Mouse (Mus musculus) intestine, embryonic 14.5 days (tissue): ENCODE data around the gene Cbln4. TPM values are rescaled to one million over a fixed set of nuclear protein-coding genes. Genes with fewer than 3 reads are reported as not detected.
A peak's percentile ranks its signal among the peaks of the same experiment; 100 is the strongest.

ENCODE experiments used
- ATAC-seq: fragments of 200-750 bp; cut with Nextera tagmentation; replicated peaks from 2 replicates; pipeline ENCODE4 v1.8.0; 2017; ENCODE audit warnings: low read depth, moderate number of reproducible peaks, moderate TSS enrichment, moderate library complexity; ENCODE audit not compliant: low FRiP score, low TSS enrichment
- DNase-seq: peaks from one replicate; pipeline ENCODE4 v3.0.0-alpha.2; 2018; ENCODE audit warnings: low spot score
- H3K27ac ChIP-seq: fragments of 300-500 bp; sonication (generic); 2 replicates; pipeline ENCODE4 v1.5.1; 2014; ENCODE audit warnings: low read depth, mild to moderate bottlenecking, control low read depth
- H3K27me3 ChIP-seq: fragments of 300-500 bp; sonication (generic); replicated peaks from 2 replicates; pipeline ENCODE4 v1.6.1; 2014; ENCODE audit warnings: low read length, control low read depth; ENCODE audit not compliant: control insufficient read depth, insufficient read depth
- H3K36me3 ChIP-seq: fragments of 300-500 bp; sonication (generic); 2 replicates; pipeline ENCODE4 v1.6.1; 2014; ENCODE audit warnings: low read length, control low read depth; ENCODE audit not compliant: control insufficient read depth, insufficient read depth
- H3K4me1 ChIP-seq: fragments of 300-500 bp; sonication (generic); replicated peaks from 2 replicates; pipeline ENCODE4 v1.6.1; 2014; ENCODE audit warnings: low read length, control low read depth, mixed read lengths; ENCODE audit not compliant: control insufficient read depth, insufficient read depth
- H3K4me2 ChIP-seq: fragments of 300-500 bp; sonication (generic); 2 replicates; pipeline ENCODE4 v1.6.1; 2014; ENCODE audit warnings: low read length
- H3K4me3 ChIP-seq: fragments of 300-500 bp; sonication (generic); 2 replicates; pipeline ENCODE4 v1.5.1; 2014; ENCODE audit warnings: low read depth, low read length, control low read depth, mixed read lengths
- H3K9ac ChIP-seq: fragments of 300-500 bp; sonication (generic); 2 replicates; pipeline ENCODE4 v1.6.1; 2014; ENCODE audit warnings: mild to moderate bottlenecking, low read length
- H3K9me3 ChIP-seq: fragments of 300-500 bp; sonication (generic); 2 replicates; pipeline ENCODE4 v1.6.1; 2016; ENCODE audit warnings: low read length, control low read depth; ENCODE audit not compliant: control insufficient read depth
- WGBS: fragments of 180-500 bp; shearing (Covaris S2); extraction: QIAGEN DNeasy Blood & Tissue Kit; methylation state at CpG from one replicate; pipeline ENCODE4 v1.1.7; 2014; 5-methylcytosine and 5-hydroxymethylcytosine counted together
- polyA plus RNA-seq: library from polyadenylated mRNA; unstranded; fragments of >200 nt; fragmentation: Nextera tagmentation; extraction: Ambion mirVana; gene quantifications from 2 replicates; pipeline ENCODE4 v1.2.1, GENCODE M21; 2014

Cbln4 gene
- polyA plus RNA-seq, 1 experiment from 2014 or later, result 0.05 TPM

GRCm38 (mm10) chr2:172040859-172041258 is 2.4 kb downstream of the Cbln4 start:
- 66% methylated on average over 10 of the region's 10 CpGs for WGBS
- H3K4me1 ChIP-seq, result peaks cover 10% of the 10 kb centered on the region
- H3K27ac ChIP-seq, result no peak overlapping the region
- H3K9ac ChIP-seq, result no peak overlapping the region
- no peak overlapping the region for H3K4me3 ChIP-seq
- peaks cover 42% of the 10 kb centered on the region for H3K27me3 ChIP-seq
- ATAC-seq, result no peak
- DNase-seq, result no peak
- no peaks in the 10 kb centered on the region for H3K9me3 ChIP-seq
- no peak overlapping the region for H3K4me2 ChIP-seq
- no peaks in the 10 kb centered on the region for H3K36me3 ChIP-seq

- H3K9me3 ChIP-seq, result no peaks in the 10 kb centered on the region
- 82% methylated on average over 5 of the region's 5 CpGs for WGBS
- ATAC-seq, result no peak
Measured at GRCm38 (mm10) chr2:172039601-172040000, 3.7 kb downstream of the Cbln4 start.

GRCm38 (mm10) chr2:172034281-172034680 is 9.0 kb downstream of the Cbln4 start:
- no peaks in the 10 kb centered on the region for H3K36me3 ChIP-seq
- no peak overlapping the region for H3K27ac ChIP-seq
- DNase-seq, result no peak
- H3K9me3 ChIP-seq, result no peaks in the 10 kb centered on the region
- H3K9ac ChIP-seq, result no peak overlapping the region
- H3K4me3 ChIP-seq, result no peak overlapping the region
- no peaks in the 10 kb centered on the region for H3K4me1 ChIP-seq
- H3K27me3 ChIP-seq, result no peaks in the 10 kb centered on the region
- 14% methylated on average over 5 of the region's 5 CpGs for WGBS
- H3K4me2 ChIP-seq, result no peak overlapping the region
- no peak for ATAC-seq

More at GRCm38 (mm10) chr2:172039601-172040000, 3.7 kb downstream of the Cbln4 start:
- Histone ChIP-seq H3K36me3 (no peaks in the 10 kb centered on the region), H3K27me3 (peaks cover 42% of the 10 kb centered on the region), H3K9ac (no peak overlapping the region), H3K4me3 (no peak overlapping the region), H3K4me1 (peaks cover 10% of the 10 kb centered on the region), H3K4me2 (no peak overlapping the region), H3K27ac (no peak overlapping the region)
- DNase-seq, result no peak

- no peaks in the 10 kb centered on the region for H3K27me3 ChIP-seq
- ATAC-seq, result no peak
- H3K4me1 ChIP-seq, result no peaks in the 10 kb centered on the region
- H3K9me3 ChIP-seq, result no peaks in the 10 kb centered on the region
- 75% methylated on average over 12 of the region's 12 CpGs for WGBS
- H3K4me3 ChIP-seq, result no peak overlapping the region
- DNase-seq, result no peak
- no peak overlapping the region for H3K4me2 ChIP-seq
- H3K9ac ChIP-seq, result no peak overlapping the region
- no peak overlapping the region for H3K27ac ChIP-seq
- no peaks in the 10 kb centered on the region for H3K36me3 ChIP-seq
Measured at GRCm38 (mm10) chr2:172025459-172026130, 17.7 kb downstream of the Cbln4 start.

- Histone ChIP-seq H3K4me3 (no peak overlapping the region), H3K27ac (no peak overlapping the region), H3K4me2 (no peak overlapping the region), H3K9ac (no peak overlapping the region), H3K27me3 (no peaks in the 10 kb centered on the region), H3K4me1 (peaks cover 15% of the 10 kb centered on the region), H3K9me3 (no peaks in the 10 kb centered on the region), H3K36me3 (no peaks in the 10 kb centered on the region)
- WGBS, result 95% methylated on average over 9 of the region's 10 CpGs
- DNase-seq (no peak), ATAC-seq (no peak)
Measured at GRCm38 (mm10) chr2:172006726-172007125, 36.5 kb downstream of the Cbln4 start.

- 2% methylated on average over 7 of the region's 7 CpGs for WGBS
- no peaks in the 10 kb centered on the region for H3K36me3 ChIP-seq
- no peak overlapping the region for H3K4me2 ChIP-seq
- DNase-seq, result peak; percentile 70
- H3K4me3 ChIP-seq, result no peak overlapping the region
- H3K27ac ChIP-seq, result no peak overlapping the region
- H3K9ac ChIP-seq, result no peak overlapping the region
- peak; percentile 78 for ATAC-seq
- peaks cover 15% of the 10 kb centered on the region for H3K4me1 ChIP-seq
- no peaks in the 10 kb centered on the region for H3K27me3 ChIP-seq
- H3K9me3 ChIP-seq, result no peaks in the 10 kb centered on the region
Measured at GRCm38 (mm10) chr2:172005970-172006369, 37.3 kb downstream of the Cbln4 start.

- WGBS, result 33% methylated on average over 21 of the region's 21 CpGs
- H3K27ac ChIP-seq, result peak overlapping the region; percentile 38
Measured at GRCm38 (mm10) chr2:172004029-172004984, 39.0 kb downstream of the Cbln4 start.

GRCm38 (mm10) chr2:171996979-171997686 is 46.1 kb downstream of the Cbln4 start:
- 39% methylated on average over 6 of the region's 6 CpGs for WGBS
- H3K27ac ChIP-seq, result no peak overlapping the region
- no peak overlapping the region for H3K9ac ChIP-seq
- ATAC-seq (peak; percentile 75; the same call in 1 of the 2 replicates), DNase-seq (no peak)
- peaks cover 22% of the 10 kb centered on the region for H3K4me1 ChIP-seq
- H3K36me3 ChIP-seq, result no peaks in the 10 kb centered on the region
- H3K4me3 ChIP-seq, result no peak overlapping the region
- no peaks in the 10 kb centered on the region for H3K9me3 ChIP-seq
- H3K27me3 ChIP-seq, result no peaks in the 10 kb centered on the region
- no peak overlapping the region for H3K4me2 ChIP-seq

More at GRCm38 (mm10) chr2:172004029-172004984, 39.0 kb downstream of the Cbln4 start:
- Histone ChIP-seq H3K4me1 (peaks cover 18% of the 10 kb centered on the region), H3K9ac (no peak overlapping the region), H3K9me3 (no peaks in the 10 kb centered on the region), H3K36me3 (no peaks in the 10 kb centered on the region), H3K4me2 (no peak overlapping the region; the same call in 1 of the 2 replicates), H3K27me3 (no peaks in the 10 kb centered on the region), H3K4me3 (no peak overlapping the region)
- DNase-seq (peak; percentile 69), ATAC-seq (peak; percentile 62)
